Comparison of ENCODE assay signal across 12 mouse cellular contexts in the genomic region with DNA sequence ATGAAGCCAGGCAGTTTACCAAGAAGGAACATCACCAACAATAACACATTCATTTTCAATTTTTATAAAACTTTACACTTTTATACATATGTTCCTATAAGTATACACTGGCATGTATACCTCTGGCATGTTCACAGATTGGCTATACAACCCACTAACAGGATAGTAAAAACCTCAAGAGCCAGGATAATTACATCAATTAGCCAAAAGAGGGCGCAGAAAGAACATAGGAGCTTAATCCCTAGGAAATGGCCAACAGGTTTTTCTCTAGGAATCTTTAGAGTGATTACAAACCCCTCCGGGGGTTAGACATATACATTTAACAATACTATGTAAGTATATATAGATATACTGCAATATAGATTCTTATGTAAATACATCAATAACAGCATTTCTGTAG. TPM values are rescaled to one million over a fixed set of nuclear protein-coding genes. Genes with fewer than 3 reads are reported as not detected.
DNase-seq lines count a peak whose midpoint lies in the region; ATAC-seq and TF ChIP-seq lines count a peak whose summit lies in the region.
"Had no signal": no experiment of that assay in that cellular context is flagged by ENCODE, and none has a peak within 500 bp of the region (broad histone marks: within the 10 kb centered on the region; RNA-seq: fewer than 3 reads in every experiment).

No protein-coding gene starts in this region.

- H3K79me2 ChIP-seq in MEL (ENCODE audit: control insufficient read depth, insufficient read depth, low read length, poor library complexity) = no peaks in the 10 kb centered on the region

- no peak overlapping the region for H3K9ac ChIP-seq in forebrain, postnatal 0 days
- H3K9ac ChIP-seq in forebrain, embryonic 12.5 days = no peak overlapping the region
- H3K9ac ChIP-seq in MEL (ENCODE audit: control insufficient read depth, low read depth, low read length, poor library complexity, severe bottlenecking) = no peak overlapping the region
- H3K9ac ChIP-seq: hindbrain, embryonic 15.5 days; limb, embryonic 12.5 days had no signal

- H3K4me1 ChIP-seq in forebrain, postnatal 0 days (ENCODE audit: insufficient read depth) = no peaks in the 10 kb centered on the region
- peaks cover 5% of the 10 kb centered on the region; the same call in 1 of the 2 replicates for H3K4me1 ChIP-seq in forebrain, embryonic 12.5 days
- H3K4me1 ChIP-seq in MEL (ENCODE audit: control insufficient read depth in 1 of 2, insufficient read depth in 2 of 2, low read length in 2 of 2) = no peaks in the 10 kb centered on the region
- H3K4me1 ChIP-seq: limb, embryonic 12.5 days had no signal

- peak; percentile 74 for TF ChIP-seq RAD21 in MEL (IDR thresholded peaks at IDR 0.05; ENCODE audit: low read depth, low read length)

- intact Hi-C loops in left cerebral cortex, adult 2 months (cut with DNase I) = loop anchor here (1.0 kb wide), 1 partner anchor 129 kb away; no protein-coding TSS in a partner anchor

- peak; percentile 52 for DNase-seq in forebrain, postnatal 0 days
- DNase-seq in left cerebral cortex, adult 2 months (ENCODE audit: extremely low spot score in 1 of 2, low spot score in 2 of 2) = no peak
- DNase-seq in left cerebral cortex, adult 18-20 months (ENCODE audit: low spot score in 2 of 2) = no peak
- peak; percentile 38 for DNase-seq in MEL (ENCODE audit: low read depth, low spot score)
- DNase-seq in large intestine, adult 2 months (ENCODE audit: low read depth, low spot score) = peak; percentile 8
- no peak for DNase-seq in thymus, postnatal 0 days (ENCODE audit: low spot score)
- DNase-seq in gastrocnemius, postnatal 4 days (ENCODE audit: low spot score in 2 of 2) = no peak

- TF ChIP-seq EP300 in MEL (IDR thresholded peaks at IDR 0.05; ENCODE audit: low read depth in 1 of 2, low read length in 2 of 2) = no peak

- H3K36me3 ChIP-seq in forebrain, postnatal 0 days (ENCODE audit: insufficient read depth) = no peaks in the 10 kb centered on the region
- 0 out of 2 replicates have a peak, but pooled peaks cover 6% of the 10 kb centered on the region for H3K36me3 ChIP-seq in forebrain, embryonic 12.5 days (replicated peaks)
- no peaks in the 10 kb centered on the region for H3K36me3 ChIP-seq in MEL (ENCODE audit: control insufficient read depth in 1 of 2, insufficient read depth in 2 of 2, low read length in 2 of 2)

- TF ChIP-seq CTCF in forebrain, postnatal 0 days (IDR thresholded peaks at IDR 0.05; ENCODE audit: low read depth) = peak; percentile 65
- TF ChIP-seq CTCF in left cerebral cortex, adult 2 months (IDR thresholded peaks at IDR 0.05) = peak; percentile 74
- TF ChIP-seq CTCF in MEL (IDR thresholded peaks at IDR 0.05 in 2 of 3, conservative IDR thresholded peaks at IDR 0.05 in 1 of 3; ENCODE audit: control insufficient read depth in 1 of 3, insufficient read depth in 1 of 3, low read depth in 2 of 3, low read length in 3 of 3, poor library complexity in 1 of 3, severe bottlenecking in 1 of 3) = peak in 2 of 3 experiments; percentile 32 to 62; a peak in 4 of 6 replicates

- no peak overlapping the region for H3K27ac ChIP-seq in forebrain, postnatal 0 days (ENCODE audit: low read depth, low read length)
- H3K27ac ChIP-seq in forebrain, embryonic 12.5 days = no peak overlapping the region
- H3K27ac ChIP-seq in left cerebral cortex, adult 2 months = no peak overlapping the region
- no peak overlapping the region for H3K27ac ChIP-seq in MEL (ENCODE audit: control insufficient read depth, low read depth, low read length)
- H3K27ac ChIP-seq: hindbrain, embryonic 15.5 days; limb, embryonic 12.5 days had no signal

- no peak for TF ChIP-seq POLR2A in MEL (IDR thresholded peaks at IDR 0.05; ENCODE audit: control insufficient read depth in 1 of 2, insufficient read depth in 1 of 2, low read depth in 1 of 2, low read length in 2 of 2, poor library complexity in 1 of 2)

- 26% methylated on average over 2 of the region's 2 CpGs for WGBS in forebrain, postnatal 0 days
- whole genome bisulfite sequencing in forebrain, embryonic 12.5 days = 32% methylated on average over 2 of the region's 2 CpGs
- 49% methylated on average over 2 of the region's 2 CpGs for WGBS in large intestine, adult 2 months

- H3K9me3 ChIP-seq in forebrain, postnatal 0 days (ENCODE audit: low read length) = no peaks in the 10 kb centered on the region
- H3K9me3 ChIP-seq in forebrain, embryonic 12.5 days = no peaks in the 10 kb centered on the region
- no peaks in the 10 kb centered on the region for H3K9me3 ChIP-seq in MEL (replicated peaks; ENCODE audit: insufficient read depth, low read length)
- H3K9me3 ChIP-seq: hindbrain, embryonic 15.5 days; limb, embryonic 12.5 days had no signal

- ATAC-seq in forebrain, postnatal 0 days = no peak
- no peak for ATAC-seq in forebrain, embryonic 12.5 days (ENCODE audit: low FRiP score)
- ATAC-seq: forebrain, embryonic 16.5 days had no signal

- H3K27me3 ChIP-seq in forebrain, postnatal 0 days (ENCODE audit: insufficient read depth, low read length) = no peaks in the 10 kb centered on the region
- H3K27me3 ChIP-seq in forebrain, embryonic 12.5 days = no peaks in the 10 kb centered on the region
- H3K27me3 ChIP-seq in MEL (ENCODE audit: control insufficient read depth in 1 of 2, insufficient read depth in 2 of 2, low read length in 2 of 2) = no peaks in the 10 kb centered on the region
- H3K27me3 ChIP-seq: hindbrain, embryonic 15.5 days; limb, embryonic 12.5 days had no signal

- no peak overlapping the region for H3K4me2 ChIP-seq in forebrain, postnatal 0 days (ENCODE audit: low read depth)
- H3K4me2 ChIP-seq in forebrain, embryonic 12.5 days = no peak overlapping the region
- H3K4me2 ChIP-seq: hindbrain, embryonic 15.5 days; limb, embryonic 12.5 days had no signal

- no peak overlapping the region for H3K4me3 ChIP-seq in forebrain, postnatal 0 days (ENCODE audit: low read depth, low read length)
- H3K4me3 ChIP-seq in forebrain, embryonic 12.5 days (replicated peaks) = no peak overlapping the region
- H3K4me3 ChIP-seq in left cerebral cortex, adult 2 months = no peak overlapping the region
- H3K4me3 ChIP-seq in MEL (ENCODE audit: control insufficient read depth in 1 of 2, insufficient read depth in 1 of 2, low read depth in 2 of 2, low read length in 2 of 2) = no peak overlapping the region
- H3K4me3 ChIP-seq: hindbrain, embryonic 15.5 days; limb, embryonic 12.5 days; myocyte had no signal

TF ChIP-seq in MEL, 35 proteins besides CTCF, POLR2A, EP300 and RAD21:
- TF ChIP-seq NRF1 (IDR thresholded peaks at IDR 0.05; ENCODE audit: insufficient read depth, low read depth, low read length, poor library complexity, severe bottlenecking) = no peak
- TF ChIP-seq KAT2A (conservative IDR thresholded peaks at IDR 0.05; ENCODE audit: low read depth, low read length) = no peak
- no peak for TF ChIP-seq RCOR1 (IDR thresholded peaks at IDR 0.05; ENCODE audit: low read depth, low read length)
- TF ChIP-seq ZC3H11A (IDR thresholded peaks at IDR 0.05; ENCODE audit: low read depth, low read length) = peak; percentile 52
- no peak for TF ChIP-seq USF2 (IDR thresholded peaks at IDR 0.05; ENCODE audit: borderline replicate concordance in 1 of 2, insufficient read depth in 1 of 2, low read depth in 1 of 2, low read length in 2 of 2)
- no peak for TF ChIP-seq E2F4 (IDR thresholded peaks at IDR 0.05; ENCODE audit: borderline replicate concordance, low read depth, low read length)
- TF ChIP-seq CHD2 (IDR thresholded peaks at IDR 0.05; ENCODE audit: low read length) = no peak
- TF ChIP-seq SMC3 (IDR thresholded peaks at IDR 0.05; ENCODE audit: low read depth, low read length) = peak; percentile 70

RNA-seq across cellular contexts. Expression of a gene that starts 55.7 kb away (rescaled TPM):
- total RNA-seq in forebrain, postnatal 0 days (2014; rRNA removed) = 31.6 and 39.6 TPM in 2 replicates
- 6.2 and 11.9 TPM in 2 replicates for polyA plus RNA-seq in forebrain, postnatal 0 days (2015; fragmentation: Nextera tagmentation; extraction: Ambion mirVana)
- 22.1 and 22.6 TPM in 2 replicates for polyA plus RNA-seq in forebrain, embryonic 12.5 days (2016; fragmentation: Nextera tagmentation; extraction: Ambion mirVana)
- total RNA-seq in left cerebral cortex, adult 2 months (2021) = 10 to 100 TPM; 63.4 to 64.4 TPM
- 10 to 100 TPM; 63.4 to 67.5 TPM for total RNA-seq in left cerebral cortex, adult 18-20 months (2021)
- 6.3 and 6.5 TPM in 2 replicates for total RNA-seq in MEL (2012; rRNA removed)
- 1 to 10 TPM in 1 of 2 experiments, not detected in 1; 7.8 TPM for polyA plus RNA-seq in MEL (2012; ENCODE audit: insufficient read depth in 1 of 2, insufficient read length in 2 of 2, low read depth in 1 of 2, low replicate concordance in 2 of 2, missing spikeins in 1 of 2)
- 3.6 and 6.7 TPM in 2 replicates for polyA plus RNA-seq in large intestine, adult 2 months (2012; rRNA removed)
- 10.3 and 11.7 TPM in 2 replicates for polyA plus RNA-seq in thymus, postnatal 0 days (2015; fragmentation: Nextera tagmentation; extraction: Ambion mirVana)
- total RNA-seq in gastrocnemius, postnatal 4 days (2021) = 10 to 100 TPM; 14.4 to 14.6 TPM

Comparison
In these comparisons a context has a peak if more than half of its experiments do, and no peak if none do; other contexts are left out.
1. DNase-seq: peak in forebrain, postnatal 0 days (single experiment), MEL (single experiment) and large intestine, adult 2 months (single experiment); none in left cerebral cortex, adult 2 months (0 of 2), left cerebral cortex, adult 18-20 months (0 of 2), thymus, postnatal 0 days (single experiment) and gastrocnemius, postnatal 4 days (0 of 2).
2. Peak in every context shown above with its lines, with median percentiles within 50 percentile points of each other: CTCF ChIP-seq.